Mouse (Mus musculus) embryonic fibroblast, embryonic 13.5 days (primary cell): ENCODE measurements around the gene H2afz.

Experiments
- CTCF ChIP-seq: IDR thresholded peaks from 2 replicates; pipeline ENCODE4 v1.5.1; 2011; ENCODE audit warnings: mild to moderate bottlenecking, control low read depth, low read length, moderate library complexity, borderline replicate concordance; ENCODE audit not compliant: insufficient read depth
- POLR2A ChIP-seq: IDR thresholded peaks from 2 replicates; pipeline ENCODE4 v1.6.1; 2011; ENCODE audit warnings: low read depth, mild to moderate bottlenecking, control low read depth, low read length, moderate library complexity

- TF ChIP-seq POLR2A (no peak), CTCF (no peak)
Measured at GRCm38 (mm10) chr3:137869395-137869794, 5.1 kb downstream of the H2afz start.
